Mouse (Mus musculus) liver, embryonic 16.5 days (tissue): ENCODE measurements around the gene Gm10197. TPM values are rescaled to one million over a fixed set of nuclear protein-coding genes. Genes with fewer than 3 reads are reported as not detected.

Experiments used
- ATAC-seq: fragments of 200-750 bp; cut with Nextera tagmentation; 2 replicates; pipeline ENCODE4 v1.8.0; 2017; ENCODE audit warnings: low read depth, mild to moderate bottlenecking, moderate number of reproducible peaks, moderate library complexity
- H3K27ac ChIP-seq: fragments of 300-500 bp; sonication (generic); 2 replicates; pipeline ENCODE4 v1.5.1; 2014; ENCODE audit warnings: mild to moderate bottlenecking, low read length
- H3K27me3 ChIP-seq: fragments of 300-500 bp; sonication (generic); 2 replicates; pipeline ENCODE4 v1.6.1; 2014; ENCODE audit warnings: low read depth, low read length, mixed read lengths; ENCODE audit not compliant: control insufficient read depth, insufficient read depth
- H3K36me3 ChIP-seq: fragments of 300-500 bp; sonication (generic); 2 replicates; pipeline ENCODE4 v1.6.1; 2014; ENCODE audit warnings: mild to moderate bottlenecking; ENCODE audit not compliant: control insufficient read depth, insufficient read depth
- H3K4me1 ChIP-seq: fragments of 300-500 bp; sonication (generic); 2 replicates; pipeline ENCODE4 v1.6.1; 2014; ENCODE audit warnings: low read depth, low read length, mixed read lengths; ENCODE audit not compliant: control insufficient read depth
- H3K4me2 ChIP-seq: fragments of 300-500 bp; sonication (generic); 2 replicates; pipeline ENCODE4 v1.6.1; 2014; ENCODE audit warnings: low read depth, low read length, mixed read lengths
- H3K4me3 ChIP-seq: fragments of 300-500 bp; sonication (generic); 2 replicates; pipeline ENCODE4 v1.5.1; 2014; ENCODE audit warnings: low read depth, mild to moderate bottlenecking, low read length
- H3K9ac ChIP-seq: fragments of 300-500 bp; sonication (generic); 2 replicates; pipeline ENCODE4 v1.6.1; 2014; ENCODE audit warnings: low read depth, low read length
- H3K9me3 ChIP-seq: fragments of 300-500 bp; sonication (generic); replicated peaks from 2 replicates; pipeline ENCODE4 v1.6.1; 2016; ENCODE audit warnings: low read length; ENCODE audit not compliant: control insufficient read depth
- WGBS: fragments of 180-500 bp; shearing (Covaris S2); extraction: QIAGEN DNeasy Blood & Tissue Kit; methylation state at CpG from one replicate; pipeline ENCODE4 v1.1.7; 2014; ENCODE audit not compliant: insufficient replicate concordance; 5-methylcytosine and 5-hydroxymethylcytosine counted together
- polyA plus RNA-seq: library from polyadenylated mRNA; unstranded; fragments of >200 nt; fragmentation: Nextera tagmentation; extraction: Ambion mirVana; gene quantifications from 2 replicates; pipeline ENCODE4 v1.2.1, GENCODE M21; 2015

Gene Gm10197
- polyA plus RNA-seq, 1 experiment from 2014 or later = not detected

DNA sequence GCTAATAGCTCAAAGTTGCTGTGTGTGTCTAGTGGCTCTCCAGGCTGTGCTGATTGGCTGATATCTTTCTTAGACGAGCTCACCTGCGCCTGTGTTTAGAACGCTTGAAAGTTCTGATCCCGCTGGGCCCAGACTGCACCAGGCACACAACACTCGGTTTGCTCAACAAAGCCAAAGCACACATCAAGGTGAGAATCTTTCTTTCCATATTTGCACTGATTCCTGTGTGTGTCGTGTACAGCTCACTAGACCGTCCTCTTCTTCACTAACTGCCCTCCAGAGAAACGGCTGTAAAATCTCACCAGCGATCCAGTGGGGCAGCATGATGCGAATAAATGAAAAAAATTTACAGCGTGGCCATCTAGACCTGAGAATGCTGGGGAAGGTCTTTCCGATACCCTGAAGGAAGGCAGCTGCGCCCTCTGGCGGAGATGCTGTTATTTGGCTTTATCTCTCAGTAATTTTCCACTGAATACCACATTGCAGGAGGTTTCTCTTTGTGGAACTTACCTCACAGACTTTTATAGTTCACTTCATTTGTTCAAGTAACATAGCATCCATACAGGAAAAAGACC is 2.0 kb downstream of the Gm10197 start:
- H3K9ac ChIP-seq = no peak overlapping the region
- no peak overlapping the region for H3K4me3 ChIP-seq
- H3K27me3 ChIP-seq = no peaks in the 10 kb centered on the region
- no peak overlapping the region for H3K27ac ChIP-seq
- peaks cover 6% of the 10 kb centered on the region for H3K4me1 ChIP-seq
- 37% methylated on average over 14 of the region's 14 CpGs for WGBS
- H3K4me2 ChIP-seq = peak overlapping the region; percentile 25
- no peaks in the 10 kb centered on the region for H3K9me3 ChIP-seq
- peak; percentile 27; the same call in 1 of the 2 replicates for ATAC-seq
- peaks cover 20% of the 10 kb centered on the region for H3K36me3 ChIP-seq

DNA sequence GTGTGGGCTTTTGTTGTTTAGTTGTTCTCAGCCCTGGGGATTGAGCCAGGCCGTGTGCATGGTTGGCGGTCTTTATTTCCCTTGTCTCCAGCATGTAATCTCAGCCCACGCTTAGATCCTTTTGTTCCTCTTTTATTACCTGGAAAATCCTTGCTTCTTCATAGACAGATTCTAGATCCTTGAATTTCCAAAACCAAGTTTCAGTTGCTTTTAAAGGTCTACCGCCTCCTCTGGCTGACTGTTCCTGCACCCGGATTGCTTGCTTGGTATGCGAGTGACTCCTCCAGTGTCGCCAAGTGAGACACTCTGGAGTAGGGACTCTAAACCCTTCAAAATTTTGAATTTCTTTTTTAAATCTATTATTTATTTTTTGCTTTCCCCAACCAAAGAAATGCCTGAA is 4.7 kb downstream of the Gm10197 start:
- WGBS = 82% methylated on average over 7 of the region's 7 CpGs
- Histone ChIP-seq H3K4me3 (no peak overlapping the region), H3K27ac (no peak overlapping the region), H3K36me3 (peaks cover 9% of the 10 kb centered on the region), H3K9ac (no peak overlapping the region), H3K4me1 (peaks cover 6% of the 10 kb centered on the region), H3K9me3 (no peaks in the 10 kb centered on the region), H3K4me2 (no peak overlapping the region), H3K27me3 (no peaks in the 10 kb centered on the region)
- ATAC-seq = no peak

DNA sequence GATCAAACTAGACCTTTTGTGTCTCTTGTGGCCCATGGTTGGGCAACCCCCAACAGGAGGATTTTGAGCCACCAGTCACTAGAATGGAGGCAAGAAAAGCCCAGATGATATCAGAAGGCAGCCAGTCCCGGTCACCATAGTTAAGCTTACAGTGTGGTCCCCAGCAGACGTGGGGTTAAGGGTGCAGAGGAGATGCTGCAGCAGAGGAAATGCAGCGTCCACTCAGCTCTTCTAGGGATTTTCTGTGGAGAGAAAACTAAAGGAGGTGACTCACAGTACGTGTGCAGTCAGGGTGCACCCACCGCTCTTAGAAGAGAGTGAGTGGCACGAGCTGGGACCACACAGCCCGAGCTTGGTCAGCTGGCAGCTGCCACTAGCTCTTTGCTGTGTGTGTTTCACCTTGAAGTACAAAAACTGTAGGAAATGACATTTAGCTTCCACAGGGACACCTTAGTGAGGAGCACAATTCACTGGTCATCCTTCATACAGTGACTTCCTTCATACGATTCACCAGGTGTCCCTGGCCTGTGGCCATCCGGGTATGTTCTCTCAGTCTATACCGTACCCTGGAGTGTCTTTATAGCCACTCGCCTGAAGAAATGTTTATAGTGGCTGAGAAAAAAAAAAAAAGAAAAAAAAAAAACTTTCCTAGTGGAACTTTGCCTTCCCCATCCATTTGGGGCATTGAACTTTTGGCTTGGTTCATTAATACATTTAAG is 5.3 kb downstream of the Gm10197 start:
- no peak overlapping the region for H3K9ac ChIP-seq
- peaks cover 3% of the 10 kb centered on the region; the same call in 1 of the 2 replicates for H3K36me3 ChIP-seq
- H3K27me3 ChIP-seq = no peaks in the 10 kb centered on the region
- 79% methylated on average over 11 of the region's 11 CpGs for WGBS
- H3K4me2 ChIP-seq = no peak overlapping the region
- peaks cover 6% of the 10 kb centered on the region for H3K4me1 ChIP-seq
- H3K27ac ChIP-seq = no peak overlapping the region
- no peaks in the 10 kb centered on the region for H3K9me3 ChIP-seq
- H3K4me3 ChIP-seq = no peak overlapping the region
- no peak for ATAC-seq

DNA sequence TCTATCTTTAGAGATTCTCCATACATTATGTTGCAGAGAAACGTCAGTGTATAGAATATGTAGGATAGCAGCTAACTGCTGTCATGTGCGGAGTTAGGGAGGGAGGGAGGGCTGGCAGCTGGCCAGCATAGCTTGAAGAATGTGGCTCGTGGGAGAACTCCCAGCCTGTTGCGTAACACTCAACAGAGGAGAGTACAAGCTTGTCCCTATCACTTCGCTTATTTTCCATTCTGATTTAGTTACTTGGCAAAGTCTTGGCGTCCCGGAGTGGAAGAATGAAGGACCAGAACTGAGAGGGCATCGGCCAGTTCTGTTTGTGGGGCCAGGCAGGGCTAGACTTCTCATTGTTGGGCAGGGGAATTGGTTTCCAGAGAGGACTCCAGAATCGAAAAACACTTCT is 6.6 kb downstream of the Gm10197 start:
- peaks cover 13% of the 10 kb centered on the region for H3K4me1 ChIP-seq
- H3K9me3 ChIP-seq = no peaks in the 10 kb centered on the region
- 41% methylated on average over 9 of the region's 9 CpGs for WGBS
- no peak overlapping the region for H3K4me3 ChIP-seq
- no peak overlapping the region for H3K9ac ChIP-seq
- peak; percentile 57; the same call in 1 of the 2 replicates for ATAC-seq
- no peaks in the 10 kb centered on the region for H3K27me3 ChIP-seq
- no peaks in the 10 kb centered on the region for H3K36me3 ChIP-seq
- H3K27ac ChIP-seq = no peak overlapping the region
- peak overlapping the region; percentile 29 for H3K4me2 ChIP-seq

DNA sequence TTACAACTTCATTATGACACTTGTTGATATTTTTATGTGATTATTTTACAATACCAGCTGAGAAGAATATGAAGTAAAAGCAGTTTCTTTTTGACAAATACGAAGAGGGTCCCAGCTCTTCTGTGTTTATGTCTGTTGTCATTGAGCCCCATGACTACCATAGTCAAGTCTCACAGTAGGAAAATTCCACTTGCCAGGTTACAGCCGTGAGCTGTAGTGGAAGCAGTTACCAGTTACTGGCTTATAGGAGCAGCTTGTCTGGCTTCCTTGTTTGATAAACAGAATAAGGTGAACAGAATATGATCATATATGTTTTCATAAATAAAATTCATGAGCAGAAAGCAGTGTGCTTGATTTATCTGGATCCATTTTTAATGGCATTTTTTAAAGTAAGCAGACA is 7.0 kb downstream of the Gm10197 start:
- H3K4me2 ChIP-seq = no peak overlapping the region
- H3K36me3 ChIP-seq = no peaks in the 10 kb centered on the region
- no peak overlapping the region for H3K27ac ChIP-seq
- H3K4me3 ChIP-seq = no peak overlapping the region
- 77% methylated on average over 2 of the region's 2 CpGs for WGBS
- H3K9me3 ChIP-seq = no peaks in the 10 kb centered on the region
- peaks cover 13% of the 10 kb centered on the region for H3K4me1 ChIP-seq
- H3K27me3 ChIP-seq = no peaks in the 10 kb centered on the region
- ATAC-seq = no peak
- H3K9ac ChIP-seq = no peak overlapping the region

DNA sequence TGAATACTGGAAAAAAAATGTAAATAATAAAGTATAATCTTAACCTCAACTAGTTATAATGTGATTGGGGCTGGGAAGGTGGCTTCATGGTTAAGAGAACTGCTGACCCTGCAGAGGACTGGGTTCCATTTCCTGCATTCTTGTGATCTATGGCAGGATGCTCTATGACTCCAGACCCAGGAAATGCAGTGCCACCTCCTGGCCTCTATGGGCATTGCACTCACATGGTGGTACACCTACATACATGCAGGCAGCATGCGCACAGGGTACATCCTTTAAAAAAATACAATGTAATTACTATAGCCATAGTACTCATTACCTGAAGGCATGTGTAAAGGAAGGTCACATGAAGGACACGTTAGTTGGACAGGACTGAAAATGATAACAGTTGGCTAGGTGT is 8.6 kb downstream of the Gm10197 start:
- H3K4me1 ChIP-seq = peaks cover 8% of the 10 kb centered on the region
- no peak overlapping the region for H3K9ac ChIP-seq
- 40% methylated on average over 2 of the region's 2 CpGs for WGBS
- ATAC-seq = no peak
- no peak overlapping the region for H3K4me3 ChIP-seq
- no peak overlapping the region for H3K27ac ChIP-seq
- H3K9me3 ChIP-seq = no peaks in the 10 kb centered on the region
- no peak overlapping the region for H3K4me2 ChIP-seq
- no peaks in the 10 kb centered on the region for H3K36me3 ChIP-seq
- no peaks in the 10 kb centered on the region for H3K27me3 ChIP-seq

DNA sequence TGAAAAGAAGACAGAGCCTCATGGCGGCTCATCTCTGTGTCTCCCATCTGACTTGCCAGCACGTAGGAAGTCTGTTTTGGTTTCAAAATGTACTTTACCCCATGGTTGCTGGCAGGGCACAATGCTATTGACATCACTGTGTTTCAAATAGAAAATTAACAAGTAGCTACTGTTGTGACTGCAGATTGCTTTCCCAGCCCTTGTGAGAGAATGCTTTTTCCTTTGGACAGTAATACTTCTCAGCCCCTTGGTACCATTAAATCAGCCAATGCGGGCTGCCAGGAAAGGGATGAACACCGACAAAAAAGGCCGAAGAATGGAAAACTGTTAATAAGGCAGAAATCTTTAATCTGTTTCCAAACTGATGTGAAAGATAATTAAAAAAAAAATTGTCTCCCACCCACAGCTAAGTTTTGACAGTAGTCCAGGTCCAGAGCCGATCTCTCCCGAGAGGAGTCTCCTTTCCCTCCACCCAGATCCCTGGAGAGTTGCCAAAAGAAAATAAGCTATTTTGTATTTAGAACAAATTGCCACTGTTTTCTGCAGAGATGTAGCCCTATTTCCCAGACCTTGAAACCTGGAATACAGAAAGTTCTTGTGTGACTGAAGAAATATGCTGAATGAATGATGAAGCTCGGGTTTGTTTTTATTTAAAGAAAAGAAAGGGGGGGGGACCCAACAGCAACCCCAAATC is 11.2 kb downstream of the Gm10197 start:
- Histone ChIP-seq H3K4me1 (peaks cover 8% of the 10 kb centered on the region), H3K4me2 (peak overlapping the region; percentile 1; the same call in 1 of the 2 replicates), H3K9me3 (no peaks in the 10 kb centered on the region), H3K4me3 (no peak overlapping the region), H3K9ac (no peak overlapping the region), H3K36me3 (no peaks in the 10 kb centered on the region; the same call in 1 of the 2 replicates), H3K27ac (no peak overlapping the region), H3K27me3 (no peaks in the 10 kb centered on the region)
- peak; percentile 38; the same call in 1 of the 2 replicates for ATAC-seq
- WGBS = 72% methylated on average over 8 of the region's 8 CpGs

DNA sequence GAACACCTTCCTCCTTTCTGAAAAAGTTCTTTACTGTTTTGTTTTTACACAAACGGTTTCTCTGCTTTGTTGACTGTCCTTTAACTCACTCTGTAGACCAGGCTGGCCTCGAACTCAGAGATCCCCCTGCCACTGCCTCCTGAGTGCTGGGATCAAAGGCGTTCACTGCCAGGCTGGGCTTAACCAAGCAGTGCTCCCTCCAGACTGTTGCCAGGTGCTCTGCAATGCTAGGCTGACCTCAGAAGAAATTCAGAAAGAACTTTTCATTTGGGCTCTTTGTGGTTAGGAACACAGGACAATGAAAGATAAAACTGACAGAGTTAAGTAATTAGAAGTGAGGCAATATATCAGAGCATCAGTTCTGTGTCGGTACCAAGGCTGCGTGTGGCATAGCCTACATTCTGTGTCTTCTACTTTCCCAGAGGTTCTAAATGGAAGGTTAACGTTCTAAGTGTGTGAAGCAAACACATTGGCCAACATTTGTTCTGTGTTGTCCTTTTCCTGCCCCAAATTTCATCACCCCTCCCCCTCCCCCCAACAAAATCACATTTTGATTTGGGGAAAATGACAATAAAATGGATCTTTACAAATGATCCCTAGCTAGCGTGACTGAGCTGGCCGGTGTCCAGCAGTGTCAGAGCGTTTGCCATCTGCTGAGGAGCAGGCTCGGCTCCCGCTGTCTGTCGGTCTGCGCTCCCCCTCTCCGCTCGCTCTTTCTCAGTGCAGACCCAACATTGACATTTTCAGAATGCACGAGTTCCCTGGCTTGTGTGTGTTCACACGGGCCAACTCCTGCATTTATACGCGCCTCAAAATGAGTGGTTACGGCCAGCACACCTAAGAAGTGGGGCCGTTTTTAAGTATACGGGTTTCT is 12.2 kb downstream of the Gm10197 start:
- WGBS = 74% methylated on average over 22 of the region's 22 CpGs
- H3K9ac ChIP-seq = no peak overlapping the region
- no peak overlapping the region for H3K27ac ChIP-seq

More for the DNA sequence above, 12.2 kb downstream of the Gm10197 start:
- Histone ChIP-seq H3K9me3 (no peaks in the 10 kb centered on the region), H3K27me3 (no peaks in the 10 kb centered on the region), H3K4me3 (no peak overlapping the region), H3K4me2 (0 out of 2 replicates have a peak overlapping the region, but pooled peaks have one; percentile 1), H3K36me3 (no peaks in the 10 kb centered on the region; the same call in 1 of the 2 replicates), H3K4me1 (peaks cover 8% of the 10 kb centered on the region)
- ATAC-seq = peak; percentile 36; the same call in 1 of the 2 replicates
